Mouse (Mus musculus): ENCODE data around the gene Pclo. TPM values are rescaled to one million over a fixed set of nuclear protein-coding genes. Genes with fewer than 3 reads are reported as not detected.

The Pclo gene
- total and polyA plus RNA-seq, 3 experiments, result 0.42 to 1.0 TPM; not detected in 1

DNA sequence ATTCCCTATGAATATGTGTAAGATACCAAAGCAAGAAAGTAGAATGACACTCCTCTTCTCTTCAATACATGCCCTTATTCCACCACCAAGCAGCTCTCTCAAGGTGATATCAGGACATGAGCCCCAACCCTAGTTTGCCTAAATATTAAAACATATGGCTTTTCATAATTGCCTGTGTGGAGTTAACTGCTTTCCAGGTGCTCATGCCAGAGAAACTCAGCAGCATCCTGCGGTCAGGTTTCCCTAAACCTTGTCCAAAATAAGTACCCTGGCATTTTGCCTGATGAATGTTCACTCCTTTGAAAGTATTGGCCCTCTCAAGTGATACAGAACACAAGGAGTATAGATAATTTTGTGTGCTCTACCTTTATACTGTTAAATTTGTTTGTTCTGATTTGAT lies 126.5 kb downstream of the Pclo start:
- H3K4me3 ChIP-seq (ENCODE audit: control insufficient read depth in 1 of 2, insufficient read depth in 1 of 2, low read depth in 2 of 2, low read length in 2 of 2), result no peak overlapping the region
- no peaks in the 10 kb centered on the region for H3K36me3 ChIP-seq (ENCODE audit: control insufficient read depth in 1 of 2, insufficient read depth in 2 of 2, low read length in 2 of 2)
- H3K27ac ChIP-seq (ENCODE audit: control insufficient read depth, low read depth, low read length), result no peak overlapping the region
- no peaks in the 10 kb centered on the region for H3K27me3 ChIP-seq (ENCODE audit: control insufficient read depth in 1 of 2, insufficient read depth in 2 of 2, low read length in 2 of 2)
- no peak for TF ChIP-seq POLR2A (IDR thresholded peaks at IDR 0.05; ENCODE audit: control insufficient read depth in 1 of 2, insufficient read depth in 1 of 2, low read depth in 1 of 2, low read length in 2 of 2, poor library complexity in 1 of 2)
- no peak for TF ChIP-seq TCF12 (IDR thresholded peaks at IDR 0.05; ENCODE audit: low read depth, low read length)
- no peak for TF ChIP-seq CTCF (IDR thresholded peaks at IDR 0.05 in 2 of 3, conservative IDR thresholded peaks at IDR 0.05 in 1 of 3; ENCODE audit: control insufficient read depth in 1 of 3, insufficient read depth in 1 of 3, low read depth in 2 of 3, low read length in 3 of 3, poor library complexity in 1 of 3, severe bottlenecking in 1 of 3)
- no peak for TF ChIP-seq EP300 (IDR thresholded peaks at IDR 0.05; ENCODE audit: low read depth in 1 of 2, low read length in 2 of 2)
- no peak for TF ChIP-seq USF2 (IDR thresholded peaks at IDR 0.05; ENCODE audit: borderline replicate concordance in 1 of 2, insufficient read depth in 1 of 2, low read depth in 1 of 2, low read length in 2 of 2)
- no peak for TF ChIP-seq CHD2 (IDR thresholded peaks at IDR 0.05; ENCODE audit: low read length)
- no peak for TF ChIP-seq CHD1 (IDR thresholded peaks at IDR 0.05; ENCODE audit: low read depth, low read length)
- no peak for TF ChIP-seq RAD21 (IDR thresholded peaks at IDR 0.05; ENCODE audit: low read depth, low read length)
- no peaks in the 10 kb centered on the region for H3K9me3 ChIP-seq (replicated peaks; ENCODE audit: insufficient read depth, low read length)
- H3K79me2 ChIP-seq (ENCODE audit: control insufficient read depth, insufficient read depth, low read length, poor library complexity), result no peaks in the 10 kb centered on the region
- DNase-seq (ENCODE audit: low read depth, low spot score), result no peak
- no peak overlapping the region for H3K9ac ChIP-seq (ENCODE audit: control insufficient read depth, low read depth, low read length, poor library complexity, severe bottlenecking)
- no peaks in the 10 kb centered on the region for H3K4me1 ChIP-seq (ENCODE audit: control insufficient read depth in 1 of 2, insufficient read depth in 2 of 2, low read length in 2 of 2)

DNA sequence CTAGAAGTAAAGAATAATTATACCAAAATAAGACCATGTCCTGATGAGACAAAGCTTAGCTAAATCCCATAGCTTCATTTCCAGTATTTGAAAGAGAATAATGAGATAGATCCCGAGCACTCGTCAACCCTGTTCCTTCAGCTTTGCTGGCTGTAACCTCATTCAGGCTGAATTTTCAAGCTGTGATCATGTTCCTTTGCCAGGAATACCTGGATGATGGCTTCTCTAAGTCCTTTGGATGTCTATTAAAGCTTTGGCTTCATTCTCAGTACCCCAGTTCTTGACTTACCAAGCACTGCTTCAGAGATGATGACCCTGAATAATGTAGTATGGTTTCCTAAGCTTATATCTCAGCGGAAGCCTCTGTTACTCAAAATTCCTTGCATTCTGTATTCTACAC lies 131.1 kb downstream of the Pclo start:
- TF ChIP-seq HCFC1 (IDR thresholded peaks at IDR 0.05; ENCODE audit: low read depth, low read length) (no peak), MEF2A (IDR thresholded peaks at IDR 0.05; ENCODE audit: extremely low read depth, insufficient replicate concordance, low read depth, low read length, poor library complexity, severe bottlenecking) (no peak)
- Histone ChIP-seq H3K4me3 (ENCODE audit: control insufficient read depth in 1 of 2, insufficient read depth in 1 of 2, low read depth in 2 of 2, low read length in 2 of 2) (no peak overlapping the region), H3K9ac (ENCODE audit: control insufficient read depth, low read depth, low read length, poor library complexity, severe bottlenecking) (no peak overlapping the region), H3K27ac (ENCODE audit: control insufficient read depth, low read depth, low read length) (no peak overlapping the region), H3K27me3 (ENCODE audit: control insufficient read depth in 1 of 2, insufficient read depth in 2 of 2, low read length in 2 of 2) (no peaks in the 10 kb centered on the region), H3K9me3 (replicated peaks; ENCODE audit: insufficient read depth, low read length) (no peaks in the 10 kb centered on the region), H3K36me3 (ENCODE audit: control insufficient read depth in 1 of 2, insufficient read depth in 2 of 2, low read length in 2 of 2) (no peaks in the 10 kb centered on the region), H3K79me2 (ENCODE audit: control insufficient read depth, insufficient read depth, low read length, poor library complexity) (no peaks in the 10 kb centered on the region), H3K4me1 (ENCODE audit: control insufficient read depth in 1 of 2, insufficient read depth in 2 of 2, low read length in 2 of 2) (no peaks in the 10 kb centered on the region)
- DNase-seq (ENCODE audit: low read depth, low spot score), result no peak

DNA sequence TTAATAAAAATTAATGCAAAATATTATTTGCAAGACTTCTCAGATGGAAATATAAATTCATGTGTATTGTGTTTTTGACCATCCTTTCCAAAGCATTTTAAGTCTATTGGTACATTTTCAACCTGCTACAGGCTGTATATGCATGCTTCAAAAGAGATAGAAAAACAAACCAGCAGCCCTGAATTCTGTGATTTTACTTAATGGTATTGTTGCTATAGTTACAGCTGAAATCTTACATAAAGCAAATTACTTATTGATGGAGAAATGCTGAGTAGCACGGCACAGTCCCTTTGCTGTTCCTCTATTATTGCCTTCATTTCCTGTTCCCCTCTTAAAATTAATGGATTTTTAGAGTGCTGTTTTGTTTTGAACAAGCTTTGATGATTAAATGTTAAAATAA lies 145.9 kb downstream of the Pclo start:
- no peaks in the 10 kb centered on the region for H3K9me3 ChIP-seq (replicated peaks; ENCODE audit: insufficient read depth, low read length)
- H3K4me3 ChIP-seq (ENCODE audit: control insufficient read depth in 1 of 2, insufficient read depth in 1 of 2, low read depth in 2 of 2, low read length in 2 of 2), result no peak overlapping the region
- DNase-seq (ENCODE audit: low read depth, low spot score), result no peak
- H3K27me3 ChIP-seq (ENCODE audit: control insufficient read depth in 1 of 2, insufficient read depth in 2 of 2, low read length in 2 of 2), result no peaks in the 10 kb centered on the region
- H3K36me3 ChIP-seq (ENCODE audit: control insufficient read depth in 1 of 2, insufficient read depth in 2 of 2, low read length in 2 of 2), result no peaks in the 10 kb centered on the region
- no peak overlapping the region for H3K9ac ChIP-seq (ENCODE audit: control insufficient read depth, low read depth, low read length, poor library complexity, severe bottlenecking)
- no peaks in the 10 kb centered on the region for H3K79me2 ChIP-seq (ENCODE audit: control insufficient read depth, insufficient read depth, low read length, poor library complexity)
- H3K27ac ChIP-seq (ENCODE audit: control insufficient read depth, low read depth, low read length), result no peak overlapping the region
- no peak for TF ChIP-seq JUND (IDR thresholded peaks at IDR 0.05; ENCODE audit: low read depth, low read length)
- TF ChIP-seq E2F4 (IDR thresholded peaks at IDR 0.05; ENCODE audit: borderline replicate concordance, low read depth, low read length), result no peak
- TF ChIP-seq HCFC1 (IDR thresholded peaks at IDR 0.05; ENCODE audit: low read depth, low read length), result no peak
- no peak for TF ChIP-seq RCOR1 (IDR thresholded peaks at IDR 0.05; ENCODE audit: low read depth, low read length)
- TF ChIP-seq POLR2A (IDR thresholded peaks at IDR 0.05; ENCODE audit: control insufficient read depth in 1 of 2, insufficient read depth in 1 of 2, low read depth in 1 of 2, low read length in 2 of 2, poor library complexity in 1 of 2), result no peak
- TF ChIP-seq EP300 (IDR thresholded peaks at IDR 0.05; ENCODE audit: low read depth in 1 of 2, low read length in 2 of 2), result no peak
- no peak for TF ChIP-seq USF2 (IDR thresholded peaks at IDR 0.05; ENCODE audit: borderline replicate concordance in 1 of 2, insufficient read depth in 1 of 2, low read depth in 1 of 2, low read length in 2 of 2)
- no peak for TF ChIP-seq POLR2AphosphoS5 (IDR thresholded peaks at IDR 0.05; ENCODE audit: borderline replicate concordance, low read depth, low read length)
- TF ChIP-seq KAT2A (conservative IDR thresholded peaks at IDR 0.05; ENCODE audit: low read depth, low read length), result no peak
- TF ChIP-seq NRF1 (IDR thresholded peaks at IDR 0.05; ENCODE audit: insufficient read depth, low read depth, low read length, poor library complexity, severe bottlenecking), result no peak
- no peak for TF ChIP-seq RAD21 (IDR thresholded peaks at IDR 0.05; ENCODE audit: low read depth, low read length)
- TF ChIP-seq SMC3 (IDR thresholded peaks at IDR 0.05; ENCODE audit: low read depth, low read length), result no peak
- TF ChIP-seq MEF2A (IDR thresholded peaks at IDR 0.05; ENCODE audit: extremely low read depth, insufficient replicate concordance, low read depth, low read length, poor library complexity, severe bottlenecking), result no peak
- no peaks in the 10 kb centered on the region for H3K4me1 ChIP-seq (ENCODE audit: control insufficient read depth in 1 of 2, insufficient read depth in 2 of 2, low read length in 2 of 2)
